Mouse (Mus musculus): ENCODE results near the gene Rsf1.
A peak's percentile ranks its signal among the peaks of the same experiment; 100 is the strongest.

Gene Rsf1

DNA sequence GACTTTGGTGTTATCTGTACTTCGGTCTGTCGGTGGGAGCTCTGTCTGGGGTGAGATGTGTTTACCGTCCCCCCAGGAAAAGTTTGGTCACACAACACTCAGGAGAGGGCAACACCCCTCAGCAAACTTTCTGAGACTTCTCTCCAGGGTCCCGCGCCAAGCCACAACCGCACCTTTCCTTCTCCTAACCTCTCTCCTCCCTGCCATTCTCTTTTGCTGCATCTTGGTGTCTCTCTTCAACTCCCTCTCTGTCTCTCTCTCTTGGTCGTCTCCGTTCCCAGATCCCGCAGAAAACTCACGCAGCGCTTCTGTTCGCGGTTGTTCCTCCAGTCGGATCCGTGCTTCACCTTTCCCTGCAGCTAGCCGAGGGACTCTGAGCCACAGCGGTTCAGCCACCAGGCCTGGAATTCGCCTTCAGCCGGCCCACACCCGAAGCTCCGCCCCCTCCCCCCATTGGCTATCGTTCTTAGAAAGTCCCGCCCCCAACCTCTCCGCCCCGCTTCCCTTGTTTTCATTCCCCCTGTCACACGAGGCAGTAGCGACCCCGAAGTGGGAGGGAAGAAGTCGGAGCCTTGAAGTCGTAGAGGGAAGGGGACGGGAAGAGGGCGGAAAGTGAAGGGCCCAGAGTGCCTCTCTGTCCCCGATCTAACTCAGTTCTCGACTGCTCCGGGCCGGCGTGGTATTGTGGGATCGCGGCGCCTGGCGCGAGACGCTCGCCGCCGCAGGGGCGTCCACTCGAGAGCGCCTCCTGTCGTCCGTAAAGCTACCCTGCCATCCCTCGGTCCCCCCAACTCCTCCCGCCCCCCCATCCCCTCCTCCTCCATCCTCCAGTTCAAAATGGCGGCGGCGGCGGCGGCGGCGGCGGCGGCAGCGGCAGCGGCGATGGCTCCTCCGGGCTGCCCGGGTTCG lies at the start of gene Rsf1, which contains the start of gene Aamdc:
TSS of gene Rsf1 (plus strand) at position 823 of the 909 bp plus-strand sequence.
TSS of gene Aamdc (minus strand) at position 431 of the 909 bp plus-strand sequence.
- DNase-seq (ENCODE audit: low spot score) = peak; percentile 87

DNA sequence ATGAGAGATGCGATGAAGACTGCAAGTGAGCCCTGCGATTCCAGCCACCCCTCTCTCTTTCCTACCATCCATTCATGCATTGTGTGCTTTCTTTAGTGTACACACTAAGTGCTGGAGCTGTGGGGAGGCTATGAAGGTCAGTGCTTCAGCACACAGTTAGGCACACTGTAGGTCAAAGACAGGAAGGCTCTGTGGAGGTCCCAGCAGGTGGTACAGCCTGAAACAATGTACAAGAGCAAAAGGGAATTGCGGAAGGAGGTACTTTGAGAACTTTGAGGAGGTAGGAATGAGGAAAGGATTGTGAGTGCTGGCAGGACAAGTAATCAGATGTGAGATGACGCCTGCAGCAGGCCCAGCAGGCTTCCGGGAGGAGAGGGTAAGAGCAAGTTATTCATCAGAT lies 44.2 kb upstream of the Rsf1 start:
- no peak for DNase-seq (ENCODE audit: low spot score)

DNA sequence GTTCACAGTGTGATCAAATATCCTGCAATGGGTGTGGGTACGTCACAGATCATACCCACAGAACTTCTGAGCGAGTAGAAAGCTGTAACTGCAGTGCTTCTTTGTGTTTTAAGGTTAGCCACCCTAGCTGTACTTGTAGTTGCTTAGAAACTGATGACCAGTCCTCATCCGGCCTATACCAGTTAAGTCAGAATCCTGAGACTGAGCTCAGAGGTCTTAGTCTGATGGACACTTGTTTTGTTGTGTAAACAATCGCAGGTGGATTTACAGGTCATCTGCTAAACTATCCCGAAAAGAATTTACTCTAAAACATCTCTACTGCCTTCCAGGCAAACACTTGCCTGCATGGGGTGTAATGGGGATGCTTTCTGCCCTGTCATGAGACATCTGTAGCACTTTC lies 43.1 kb upstream of the Rsf1 start:
- no peak for DNase-seq (ENCODE audit: low spot score)

DNA sequence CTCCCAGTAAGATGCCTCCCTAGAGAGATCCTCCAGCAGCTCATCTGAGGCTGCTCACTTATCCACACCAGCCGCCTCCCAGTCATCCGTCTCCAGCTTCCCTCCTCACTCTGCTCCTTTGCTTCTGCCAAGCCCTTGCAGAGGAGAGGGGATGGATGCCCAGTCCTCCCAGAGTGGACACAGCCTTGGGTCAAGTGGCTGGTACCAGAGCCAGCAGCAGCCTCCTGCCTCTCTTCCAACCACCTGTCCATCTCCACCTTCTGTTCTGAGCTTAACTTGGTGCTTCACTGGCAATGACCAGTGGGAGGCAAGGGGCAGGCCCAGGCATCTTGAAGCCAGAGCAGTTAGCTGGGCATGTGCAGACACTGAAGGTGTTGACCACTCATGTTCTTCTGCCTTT lies 33.2 kb upstream of the Rsf1 start:
- DNase-seq (ENCODE audit: low spot score) = no peak

DNA sequence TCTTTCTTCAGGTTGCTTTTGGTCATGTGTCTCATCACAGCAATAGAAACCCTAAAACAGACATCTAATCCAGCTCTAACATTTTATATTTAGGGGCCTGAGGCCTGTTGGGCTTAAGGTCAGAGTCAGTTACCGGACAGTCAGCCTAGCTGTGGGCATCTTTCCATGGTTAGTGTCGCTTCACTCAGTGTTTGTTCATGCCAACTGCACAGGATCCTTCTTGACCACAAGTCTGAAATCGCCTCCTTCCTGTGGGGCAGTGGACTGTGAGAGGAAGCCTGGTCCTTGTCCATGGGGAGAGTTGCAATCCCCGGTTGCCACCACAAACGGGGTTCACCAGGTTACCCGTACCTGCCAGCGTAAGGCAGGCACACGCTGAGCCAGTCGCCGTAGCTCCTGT lies 30.4 kb upstream of the Rsf1 start:
- no peak for DNase-seq (ENCODE audit: low spot score)

DNA sequence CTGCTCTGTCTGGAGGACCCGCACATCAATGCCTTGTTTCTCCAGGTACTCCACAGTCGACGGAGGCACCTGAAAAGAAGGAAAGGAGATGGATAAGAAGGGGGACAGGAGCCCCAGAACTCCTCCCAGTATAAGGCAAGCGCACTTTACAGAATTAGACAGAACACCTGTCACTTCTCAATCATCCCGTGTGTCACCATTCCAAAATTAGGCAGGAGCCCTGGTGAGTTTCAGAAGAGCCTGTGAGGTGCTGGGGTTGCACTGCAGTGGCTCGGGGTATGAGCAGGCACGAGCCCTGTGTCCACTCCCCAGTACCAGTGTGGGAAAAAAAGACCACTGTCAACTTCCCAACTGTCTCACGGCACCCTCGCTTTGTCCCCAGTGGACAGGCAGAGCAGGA lies 29.0 kb upstream of the Rsf1 start:
- no peak for DNase-seq (ENCODE audit: low spot score)

DNA sequence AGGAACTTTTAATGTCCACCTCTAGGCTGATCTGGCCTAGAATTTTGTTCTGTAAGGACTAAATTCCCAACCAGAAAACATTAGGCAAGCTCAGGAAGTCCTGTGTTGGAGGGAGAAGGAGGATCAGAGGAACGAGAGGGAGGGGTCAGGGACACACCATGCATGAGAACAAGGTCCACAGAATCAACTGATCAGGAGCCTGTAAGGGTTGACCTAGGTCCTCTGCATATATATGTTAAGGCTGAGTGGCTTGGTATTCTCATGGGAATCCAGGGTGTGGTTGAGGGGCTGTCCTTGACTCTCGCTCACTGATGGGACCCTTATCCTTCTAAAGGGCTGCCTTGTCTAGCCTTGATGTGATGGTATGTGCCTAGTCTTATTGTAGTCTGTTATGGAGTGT lies 16.1 kb upstream of the Rsf1 start:
- DNase-seq (ENCODE audit: low spot score) = no peak

DNA sequence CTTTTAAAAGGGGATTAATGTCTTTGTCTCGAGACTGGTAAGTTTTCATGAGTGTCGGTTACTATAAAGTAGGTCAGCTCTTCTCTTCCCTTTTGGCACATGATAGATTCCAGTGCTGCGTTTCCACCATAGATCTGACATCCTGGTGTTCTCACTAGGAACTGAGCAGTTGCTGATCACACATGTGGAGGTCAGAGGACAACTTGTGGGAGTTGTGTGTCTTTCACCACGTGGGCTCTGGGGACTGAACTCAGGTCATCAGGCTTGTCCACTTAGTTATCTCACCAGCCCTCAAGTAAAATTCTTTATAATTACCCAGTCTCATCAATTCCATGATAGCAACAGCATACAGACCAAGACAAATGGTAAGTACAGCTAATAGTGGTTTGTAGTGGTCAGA lies 10.3 kb upstream of the Rsf1 start:
- no peak for DNase-seq (ENCODE audit: low spot score)

DNA sequence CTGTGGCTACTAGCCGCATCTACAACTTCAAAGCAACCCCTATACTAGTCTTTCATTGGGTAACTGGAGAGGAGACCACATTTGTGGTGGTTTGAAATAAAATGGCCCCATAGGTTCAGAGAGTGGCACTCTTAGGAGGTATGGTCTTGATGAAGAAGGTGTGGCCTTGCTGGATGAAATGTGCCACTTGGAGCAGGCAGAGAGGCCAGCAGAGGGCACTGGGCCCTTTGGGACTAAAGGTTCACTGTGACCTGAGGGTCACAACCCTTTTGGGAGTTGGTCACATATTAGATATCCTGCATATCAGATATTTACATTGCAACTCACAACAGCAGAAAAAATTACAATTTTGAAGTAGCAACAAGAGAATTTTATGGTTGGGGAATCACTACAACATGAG lies 9.3 kb upstream of the Rsf1 start:
- DNase-seq (ENCODE audit: low spot score) = no peak

DNA sequence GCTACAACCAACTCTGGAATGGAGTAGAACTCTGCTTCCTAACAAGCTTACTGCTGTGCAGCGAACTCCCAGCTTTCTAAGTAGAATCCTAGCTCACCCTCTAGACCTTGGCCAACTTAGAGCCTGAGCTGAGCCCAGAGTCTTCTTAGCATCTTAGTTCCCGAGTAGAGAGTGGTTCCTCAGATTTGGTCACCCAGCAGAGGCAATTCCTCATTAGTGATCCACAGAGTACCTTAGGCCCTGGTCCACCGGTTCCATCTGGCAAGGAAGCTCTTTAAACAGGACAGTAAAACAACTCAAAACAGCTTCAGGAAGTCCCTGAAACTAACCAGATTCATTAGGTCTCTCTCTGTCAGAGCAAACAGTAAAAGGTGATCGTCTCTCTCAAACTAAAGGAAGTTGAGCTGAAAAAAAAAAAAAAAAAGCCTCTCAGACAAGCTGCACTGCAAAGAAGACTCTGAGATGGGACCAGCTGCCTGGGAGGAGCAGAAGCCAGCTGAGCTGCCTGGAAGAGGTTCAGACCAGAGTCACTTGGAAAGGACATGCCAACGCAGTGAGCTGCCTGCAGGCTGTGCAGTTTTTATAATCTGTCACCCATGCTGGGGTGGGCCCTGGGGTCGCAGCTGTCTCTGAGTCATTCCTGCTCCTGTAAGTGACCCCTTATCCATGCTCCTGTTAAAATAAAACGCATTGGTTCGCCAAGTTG lies 1.2 kb upstream of the Rsf1 start:
- DNase-seq (ENCODE audit: low spot score) = peak; percentile 29

DNA sequence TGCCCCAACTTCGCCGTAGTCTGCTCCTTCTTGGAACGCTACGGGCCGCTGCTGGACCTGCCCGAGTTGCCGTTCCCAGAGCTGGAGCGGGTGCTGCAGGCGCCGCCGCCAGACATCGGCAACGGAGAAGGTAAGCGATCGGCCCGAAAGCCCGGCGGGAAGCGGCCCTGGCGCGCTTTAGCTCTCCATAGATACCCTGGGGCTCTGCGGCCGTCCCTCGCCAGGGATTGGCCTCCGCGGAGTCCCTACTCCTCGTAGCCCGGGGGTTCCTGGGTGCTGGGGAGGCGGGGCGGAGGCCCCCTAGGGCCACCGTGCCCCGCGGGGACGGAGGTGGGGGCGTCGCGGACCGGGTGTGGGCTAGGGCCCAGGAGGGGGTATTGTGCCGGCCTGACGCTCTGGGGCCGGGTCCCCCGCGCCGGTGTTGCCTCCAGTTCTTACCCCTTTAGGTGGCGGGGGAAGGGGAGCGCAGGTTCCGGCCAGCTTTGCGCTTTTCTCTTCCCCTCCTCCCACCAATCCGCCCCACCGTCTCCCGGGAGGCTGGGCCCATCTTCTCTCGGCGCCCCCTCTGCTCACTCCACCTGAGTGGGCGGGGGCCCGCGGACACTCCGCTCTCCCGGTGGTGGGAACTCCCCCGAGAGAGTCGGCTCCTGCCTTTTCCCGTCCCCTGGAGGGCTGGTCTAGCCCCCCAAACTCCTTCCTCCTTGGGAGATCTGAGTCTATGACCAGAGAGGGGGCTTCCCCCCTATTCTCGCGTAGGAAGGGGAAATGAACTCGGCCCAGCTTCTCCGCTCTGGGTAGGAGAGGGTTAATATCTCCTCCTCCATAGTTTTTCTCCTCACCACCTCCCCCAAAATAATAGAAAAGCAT lies 520 bp downstream of the Rsf1 start:
- DNase-seq (ENCODE audit: low spot score) = no peak

DNA sequence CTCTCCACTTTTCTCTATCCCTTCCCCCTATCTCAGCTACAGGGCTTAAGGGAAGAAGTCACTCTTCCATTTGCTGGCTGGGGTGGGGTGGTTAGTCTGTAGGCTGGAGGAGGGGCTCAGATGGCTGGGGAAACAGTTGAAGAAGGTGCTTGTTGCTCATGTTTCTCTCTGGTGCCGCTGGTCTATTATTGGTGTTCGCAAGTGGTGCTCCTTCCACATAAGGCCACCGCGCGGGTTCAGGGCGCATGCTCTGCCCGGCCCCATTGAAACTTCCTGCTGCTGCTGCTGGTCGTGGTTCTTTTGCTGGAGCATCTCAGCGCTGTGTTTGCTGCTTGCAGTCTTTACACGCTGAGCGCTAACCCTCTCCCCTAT lies 1.1 kb downstream of the Rsf1 start:
- DNase-seq (ENCODE audit: low spot score) = peak; percentile 69

DNA sequence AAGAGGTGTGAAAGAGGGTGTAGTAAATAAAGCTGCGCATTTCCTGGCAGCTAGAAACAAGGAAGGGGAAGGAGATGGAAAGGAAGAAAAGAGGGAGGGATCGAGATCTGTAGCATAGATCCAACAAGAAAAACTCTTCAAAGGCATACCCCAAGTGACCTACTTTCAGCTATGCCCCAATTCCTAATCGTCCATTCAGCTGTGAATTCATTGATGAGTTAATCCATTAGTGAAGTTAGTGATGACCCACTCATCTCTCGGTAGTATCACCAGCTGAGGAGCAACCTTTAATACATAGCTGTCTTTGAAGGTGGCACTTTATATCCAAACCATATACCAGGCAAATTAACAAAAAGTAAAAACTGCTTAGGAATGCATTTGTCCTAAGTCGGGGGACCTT lies 8.8 kb downstream of the Rsf1 start:
- DNase-seq (ENCODE audit: low spot score) = no peak

DNA sequence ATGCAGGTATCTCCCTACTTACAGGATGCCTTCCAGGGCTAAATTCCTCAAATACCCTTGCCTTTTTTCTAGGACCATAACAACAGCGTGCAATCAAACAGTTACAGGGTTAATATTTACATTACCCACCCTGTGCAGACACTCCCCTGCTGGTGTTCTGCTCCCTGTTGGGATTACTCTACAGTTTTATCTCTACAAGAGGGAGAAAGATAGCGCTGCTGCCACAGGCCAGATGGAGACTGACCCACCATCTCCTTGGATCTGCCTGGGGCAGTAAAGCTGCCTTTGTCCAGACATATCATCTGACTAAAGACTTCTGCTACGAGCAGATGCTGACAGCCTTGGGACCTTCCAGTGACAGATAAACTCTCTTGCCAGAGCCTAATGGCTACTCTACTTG lies 10.8 kb downstream of the Rsf1 start:
- no peak for DNase-seq (ENCODE audit: low spot score)

DNA sequence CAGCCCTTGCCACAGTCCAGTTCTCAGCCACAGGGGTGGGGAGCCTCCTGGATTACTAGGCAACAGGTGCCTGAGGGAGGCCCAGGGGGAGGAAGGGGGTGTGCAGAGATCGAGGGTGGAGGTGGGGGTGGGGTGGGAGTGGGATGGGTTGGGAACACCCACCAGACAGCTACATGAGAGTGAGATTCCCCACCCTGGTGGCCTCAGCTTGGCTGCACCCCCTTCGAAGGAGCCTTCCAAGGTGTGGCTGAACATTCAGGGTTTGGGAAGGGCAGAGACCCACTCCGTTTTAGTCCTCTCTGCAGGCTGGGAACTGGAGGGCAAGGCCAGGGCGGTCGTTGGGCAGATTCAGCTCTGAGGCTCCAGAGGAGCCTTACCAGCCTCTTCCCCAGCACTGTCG lies 11.6 kb downstream of the Rsf1 start:
- DNase-seq (ENCODE audit: low spot score) = no peak

DNA sequence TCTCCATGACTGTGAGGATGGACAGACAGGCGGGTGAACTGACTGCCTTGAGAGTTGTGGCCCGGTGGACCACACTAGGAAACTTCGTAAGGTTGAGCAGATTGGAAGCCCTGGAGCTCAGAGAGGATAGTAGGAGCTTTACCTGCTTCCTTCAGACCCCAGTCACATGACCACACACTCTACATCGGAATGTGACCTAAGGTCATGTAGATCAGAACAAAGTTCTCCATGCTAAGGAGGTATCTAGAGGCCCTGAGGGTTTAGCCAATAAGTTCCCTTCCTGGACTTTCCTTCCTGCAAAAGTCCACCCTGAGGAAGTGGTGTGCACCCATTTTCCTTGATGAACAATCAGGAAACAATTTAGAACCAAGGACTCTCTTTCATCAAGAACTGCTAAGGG lies 12.7 kb downstream of the Rsf1 start:
- no peak for DNase-seq (ENCODE audit: low spot score)

DNA sequence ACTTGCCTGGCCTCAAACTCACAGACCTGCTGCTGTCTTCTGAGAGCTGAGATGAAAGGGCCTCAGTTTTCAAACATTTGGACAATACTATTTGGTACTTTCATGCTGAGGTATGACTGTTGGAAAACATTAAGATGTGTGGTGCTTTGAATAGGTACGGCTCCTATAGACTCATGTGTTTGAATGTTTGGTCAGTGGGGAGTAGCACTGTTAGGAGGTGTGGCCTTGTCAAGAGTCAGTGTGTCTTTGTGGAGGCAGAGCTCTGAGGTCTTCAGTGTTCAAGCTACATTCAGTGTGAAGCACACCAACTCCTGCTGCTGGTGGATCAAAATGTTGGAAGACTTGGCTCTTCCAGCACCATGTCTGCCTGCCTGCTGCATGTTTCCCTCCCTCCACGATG lies 13.8 kb downstream of the Rsf1 start:
- DNase-seq (ENCODE audit: low spot score) = no peak

DNA sequence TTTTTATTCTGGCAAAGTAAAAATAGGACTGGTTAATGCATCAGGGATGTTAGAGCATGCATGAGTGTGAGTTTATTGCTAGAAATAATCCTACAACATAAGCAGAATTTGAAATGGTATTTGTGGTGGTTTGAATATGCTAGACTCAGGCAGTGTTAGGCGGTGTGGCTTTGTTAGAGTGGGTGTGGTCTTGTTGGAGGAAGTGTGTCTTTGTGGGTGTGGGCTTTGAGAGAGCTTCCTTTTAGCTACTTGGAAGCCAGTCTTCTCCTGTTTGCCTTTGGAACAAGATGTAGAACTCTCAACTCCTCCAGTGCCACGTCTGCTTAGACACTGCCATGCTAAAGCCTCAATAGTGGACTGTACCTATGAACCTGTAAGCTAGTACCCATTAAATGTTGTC lies 18.9 kb downstream of the Rsf1 start:
- no peak for DNase-seq (ENCODE audit: low spot score)

DNA sequence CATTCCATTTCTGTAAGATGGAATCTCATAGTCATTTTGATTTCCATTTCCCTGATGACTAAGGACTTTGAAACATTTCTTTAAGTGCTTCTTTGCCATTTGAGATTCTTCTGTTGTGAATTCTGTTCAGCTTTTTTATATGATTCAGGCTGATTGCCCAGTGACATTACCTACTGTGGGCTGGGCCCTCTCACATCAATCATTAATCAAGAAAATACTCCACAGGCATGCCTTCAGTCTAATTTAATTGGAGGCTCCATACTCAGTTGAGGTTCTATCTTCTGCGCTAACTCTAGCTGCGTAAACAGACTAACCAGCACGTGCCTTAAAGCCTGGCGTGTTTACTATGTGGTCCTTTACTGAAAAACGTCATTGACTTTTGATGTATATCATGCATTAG lies 41.7 kb downstream of the Rsf1 start:
- no peak for DNase-seq (ENCODE audit: low spot score)

DNA sequence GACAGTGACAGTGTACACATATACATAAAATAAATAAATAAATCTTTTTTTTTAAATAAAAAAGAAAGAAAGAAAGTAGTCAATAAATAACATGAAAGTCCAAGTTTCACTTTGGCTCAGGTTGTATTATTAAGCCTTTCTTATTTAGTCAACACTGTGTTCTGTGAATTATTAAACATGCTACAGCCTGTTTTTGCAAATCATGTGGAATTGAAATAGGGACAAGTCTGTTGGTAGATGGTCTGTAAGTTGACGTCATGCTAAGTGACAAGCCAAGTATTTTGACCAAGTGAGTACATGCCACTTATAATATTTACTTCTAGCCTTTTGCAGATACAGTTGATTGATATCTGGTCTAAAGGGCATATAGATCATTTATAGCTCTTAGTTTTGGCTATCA lies 43.0 kb downstream of the Rsf1 start:
- no peak for DNase-seq (ENCODE audit: low spot score)

DNA sequence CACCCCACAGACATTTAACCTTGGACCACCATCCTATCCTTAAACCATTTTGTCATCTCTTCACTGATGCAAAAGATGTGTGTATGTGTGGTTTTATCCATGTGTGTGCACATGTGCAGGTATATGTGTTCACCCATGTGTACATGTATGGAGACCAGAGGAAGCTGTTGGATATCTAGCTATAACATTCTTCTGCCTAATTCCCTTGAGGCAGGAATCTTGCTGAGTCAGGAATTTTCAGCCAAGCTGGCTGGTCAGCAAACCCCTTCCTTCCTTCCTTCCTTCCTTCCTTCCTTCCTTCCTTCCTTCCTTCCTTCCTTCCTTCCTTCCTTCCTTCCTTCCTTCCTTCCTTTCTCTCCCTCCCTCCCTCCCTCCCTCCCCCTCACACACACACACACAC lies 43.7 kb downstream of the Rsf1 start:
- no peak for DNase-seq (ENCODE audit: low spot score)

DNA sequence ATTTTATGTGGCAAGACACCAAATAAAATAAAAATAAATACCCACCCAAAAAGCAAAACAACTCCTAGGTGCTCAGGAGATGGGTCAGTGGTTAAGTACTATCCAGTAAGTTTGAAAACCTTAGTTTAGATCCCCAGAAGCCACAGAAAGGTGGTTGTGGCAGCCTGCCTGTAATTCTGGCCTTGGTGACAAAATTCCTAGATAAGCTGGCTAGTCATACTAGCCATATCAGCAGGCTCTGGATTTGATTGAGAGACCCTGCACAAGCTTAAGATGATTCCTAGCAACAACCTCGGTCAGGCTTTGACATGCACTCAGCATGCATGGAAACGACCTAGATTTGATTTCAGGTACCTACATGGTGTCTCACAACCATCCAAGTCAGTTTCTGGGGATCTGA lies 49.7 kb downstream of the Rsf1 start:
- no peak for DNase-seq (ENCODE audit: low spot score)

DNA sequence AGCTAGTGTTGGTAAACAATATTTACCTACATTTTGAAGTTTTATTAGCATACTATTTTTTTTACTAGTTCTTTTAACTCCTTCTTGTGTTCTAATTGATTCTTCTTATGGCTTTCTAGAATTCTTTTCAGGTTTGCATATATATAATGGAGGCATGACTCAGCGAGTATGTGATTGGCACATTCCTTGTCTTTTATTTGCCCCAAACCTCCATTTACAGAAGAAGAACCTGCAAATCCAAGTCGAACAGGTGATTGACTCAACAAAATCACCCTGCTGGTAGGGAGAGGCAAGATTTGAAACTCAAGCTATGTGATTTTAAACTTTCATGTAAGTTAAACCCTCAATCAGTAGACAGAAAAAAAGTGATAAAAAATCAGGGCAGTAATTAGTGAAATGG lies 51.6 kb downstream of the Rsf1 start:
- DNase-seq (ENCODE audit: low spot score) = no peak
